Mouse (Mus musculus): ENCODE measurements around the gene Myh14. TPM values are rescaled to one million over a fixed set of nuclear protein-coding genes. Genes with fewer than 3 reads are reported as not detected.

Gene Myh14
- polyA plus RNA-seq, 2 experiments: 2.5 to 3.7 TPM

GRCm38 (mm10) chr7:44594291-44594690, 76.4 kb downstream of the Myh14 start:
- peak overlapping the region; percentile 10; the same call in 1 of the 2 replicates for H3K4me2 ChIP-seq (replicated peaks; ENCODE audit: low read depth, low read length, severe bottlenecking)

GRCm38 (mm10) chr7:44593775-44594174, 76.9 kb downstream of the Myh14 start:
- DNase-seq (ENCODE audit: low spot score) (peak; percentile 79), ATAC-seq (ENCODE audit: low FRiP score, low read depth) (0 out of 2 replicates have a peak, but pooled peaks have one; percentile 17)
- H3K9me3 ChIP-seq (ENCODE audit: control insufficient read depth, low read length): no peaks in the 10 kb centered on the region
- no peak overlapping the region for H3K27ac ChIP-seq (replicated peaks; ENCODE audit: low read depth, low read length)
- no peak overlapping the region; the same call in 1 of the 2 replicates for H3K9ac ChIP-seq (ENCODE audit: low read depth, low read length, severe bottlenecking)
- peak overlapping the region; percentile 10; the same call in 1 of the 2 replicates for H3K4me2 ChIP-seq (replicated peaks; ENCODE audit: low read depth, low read length, severe bottlenecking)
- H3K4me3 ChIP-seq (replicated peaks; ENCODE audit: low read length): 0 out of 2 replicates have a peak overlapping the region, but pooled peaks have one; percentile 2
- TF ChIP-seq POLR2A (IDR thresholded peaks at IDR 0.05; ENCODE audit: borderline replicate concordance, extremely low read depth, insufficient read depth, insufficient read length): no peak
- H3K4me1 ChIP-seq (ENCODE audit: control insufficient read depth, insufficient read depth, low read length): peaks cover 8% of the 10 kb centered on the region; the same call in 1 of the 2 replicates
- 3% methylated on average over 22 of the region's 22 CpGs for WGBS
- H3K27me3 ChIP-seq (ENCODE audit: control insufficient read depth, insufficient read depth, low read length): peaks cover 47% of the 10 kb centered on the region
- no peaks in the 10 kb centered on the region for H3K36me3 ChIP-seq (ENCODE audit: control insufficient read depth, insufficient read depth, low read length)

More at GRCm38 (mm10) chr7:44594291-44594690, 76.4 kb downstream of the Myh14 start:
- Histone ChIP-seq H3K9me3 (ENCODE audit: control insufficient read depth, low read length) (no peaks in the 10 kb centered on the region), H3K4me1 (ENCODE audit: control insufficient read depth, insufficient read depth, low read length) (peaks cover 8% of the 10 kb centered on the region; the same call in 1 of the 2 replicates), H3K4me3 (replicated peaks; ENCODE audit: low read length) (no peak overlapping the region), H3K27me3 (ENCODE audit: control insufficient read depth, insufficient read depth, low read length) (peaks cover 41% of the 10 kb centered on the region), H3K27ac (replicated peaks; ENCODE audit: low read depth, low read length) (no peak overlapping the region), H3K36me3 (ENCODE audit: control insufficient read depth, insufficient read depth, low read length) (no peaks in the 10 kb centered on the region), H3K9ac (ENCODE audit: low read depth, low read length, severe bottlenecking) (no peak overlapping the region)
- TF ChIP-seq POLR2A (IDR thresholded peaks at IDR 0.05; ENCODE audit: borderline replicate concordance, extremely low read depth, insufficient read depth, insufficient read length): no peak
- ATAC-seq (ENCODE audit: low FRiP score, low read depth) (no peak), DNase-seq (ENCODE audit: low spot score) (no peak)
- WGBS: 68% methylated on average over 6 of the region's 6 CpGs

GRCm38 (mm10) chr7:44593051-44593450, 77.6 kb downstream of the Myh14 start:
- no peak for DNase-seq (ENCODE audit: low spot score)
- TF ChIP-seq POLR2A (IDR thresholded peaks at IDR 0.05; ENCODE audit: borderline replicate concordance, extremely low read depth, insufficient read depth, insufficient read length): no peak

GRCm38 (mm10) chr7:44591348-44592116, 79.1 kb downstream of the Myh14 start:
- WGBS: 2% methylated on average over 34 of the region's 60 CpGs
- Histone ChIP-seq H3K9ac (ENCODE audit: low read depth, low read length, severe bottlenecking) (peak overlapping the region; percentile 38; the same call in 1 of the 2 replicates), H3K4me1 (ENCODE audit: control insufficient read depth, insufficient read depth, low read length) (peaks cover 17% of the 10 kb centered on the region; the same call in 1 of the 2 replicates), H3K9me3 (ENCODE audit: control insufficient read depth, low read length) (no peaks in the 10 kb centered on the region), H3K4me2 (replicated peaks; ENCODE audit: low read depth, low read length, severe bottlenecking) (peak overlapping the region; percentile 99), H3K4me3 (replicated peaks; ENCODE audit: low read length) (peak overlapping the region; percentile 47), H3K27ac (replicated peaks; ENCODE audit: low read depth, low read length) (no peak overlapping the region), H3K36me3 (ENCODE audit: control insufficient read depth, insufficient read depth, low read length) (no peaks in the 10 kb centered on the region), H3K27me3 (ENCODE audit: control insufficient read depth, insufficient read depth, low read length) (peaks cover 69% of the 10 kb centered on the region)
- ATAC-seq (ENCODE audit: low FRiP score, low read depth): no peak
- no peak for TF ChIP-seq POLR2A (IDR thresholded peaks at IDR 0.05; ENCODE audit: borderline replicate concordance, extremely low read depth, insufficient read depth, insufficient read length)
- no peak for DNase-seq (ENCODE audit: low spot score)

More at GRCm38 (mm10) chr7:44593051-44593450, 77.6 kb downstream of the Myh14 start:
- H3K27ac ChIP-seq (replicated peaks; ENCODE audit: low read depth, low read length): no peak overlapping the region
- H3K9ac ChIP-seq (ENCODE audit: low read depth, low read length, severe bottlenecking): no peak overlapping the region
- H3K36me3 ChIP-seq (ENCODE audit: control insufficient read depth, insufficient read depth, low read length): no peaks in the 10 kb centered on the region
- WGBS: 1% methylated on average over 15 of the region's 15 CpGs
- no peak for ATAC-seq (ENCODE audit: low FRiP score, low read depth)
- no peaks in the 10 kb centered on the region for H3K9me3 ChIP-seq (ENCODE audit: control insufficient read depth, low read length)
- H3K27me3 ChIP-seq (ENCODE audit: control insufficient read depth, insufficient read depth, low read length): peaks cover 54% of the 10 kb centered on the region
- H3K4me3 ChIP-seq (replicated peaks; ENCODE audit: low read length): no peak overlapping the region
- H3K4me2 ChIP-seq (replicated peaks; ENCODE audit: low read depth, low read length, severe bottlenecking): no peak overlapping the region
- H3K4me1 ChIP-seq (ENCODE audit: control insufficient read depth, insufficient read depth, low read length): peaks cover 12% of the 10 kb centered on the region; the same call in 1 of the 2 replicates

All from limb, embryonic 14.5 days (tissue).